Mouse (Mus musculus) MEL (cell line): ENCODE measurements around the gene Orm3. TPM values are rescaled to one million over a fixed set of nuclear protein-coding genes. Genes with fewer than 3 reads are reported as not detected.

ENCODE experiments used
- DNase-seq: peaks from one replicate; pipeline ENCODE4 v3.0.0; 2011; ENCODE audit warnings: low read depth, low spot score
- H3K27ac ChIP-seq: 2 replicates; pipeline ENCODE4 v1.5.1; 2012; ENCODE audit warnings: low read depth, mild to moderate bottlenecking, control low read depth, low read length, moderate library complexity; ENCODE audit not compliant: control insufficient read depth
- H3K27me3 ChIP-seq, 2 experiments: fragments of 150-350 bp in 1 of 2; sonication (generic) in 1 of 2; 2 replicates each; pipeline ENCODE4 v1.6.1; 2012; ENCODE audit warnings: low read length in 2 of 2, mild to moderate bottlenecking in 2 of 2, improper control_type of control experiment in 1 of 2, moderate library complexity in 1 of 2; ENCODE audit not compliant: insufficient read depth in 2 of 2, control insufficient read depth in 1 of 2
- H3K36me3 ChIP-seq, 2 experiments: 2 replicates each; pipeline ENCODE4 v1.6.1; 2012 to 2014; ENCODE audit warnings: low read length in 2 of 2, improper control_type of control experiment in 1 of 2, inconsistent platforms in 1 of 2, mild to moderate bottlenecking in 1 of 2; ENCODE audit not compliant: insufficient read depth in 2 of 2, control insufficient read depth in 1 of 2
- H3K4me1 ChIP-seq, 2 experiments: fragments of 150-350 bp in 1 of 2; sonication (generic) in 1 of 2; 2 replicates each; pipeline ENCODE4 v1.6.1; 2012; ENCODE audit warnings: low read length in 2 of 2, improper control_type of control experiment in 1 of 2, mild to moderate bottlenecking in 1 of 2; ENCODE audit not compliant: insufficient read depth in 2 of 2, control insufficient read depth in 1 of 2
- H3K4me3 ChIP-seq, 2 experiments: fragments of 150-350 bp in 1 of 2; sonication (generic) in 1 of 2; 2 replicates each; pipeline ENCODE4 v1.5.1; 2012; ENCODE audit warnings: low read depth in 2 of 2, low read length in 2 of 2, mild to moderate bottlenecking in 2 of 2, moderate library complexity in 2 of 2, control low read depth in 1 of 2, improper control_type of control experiment in 1 of 2; ENCODE audit not compliant: control insufficient read depth in 1 of 2, insufficient read depth in 1 of 2
- H3K79me2 ChIP-seq: 2 replicates; pipeline ENCODE4 v1.6.1; 2012; ENCODE audit warnings: mild to moderate bottlenecking, low read length, moderate library complexity; ENCODE audit not compliant: control insufficient read depth, poor library complexity, insufficient read depth
- H3K9ac ChIP-seq: 2 replicates; pipeline ENCODE4 v1.6.1; 2012; ENCODE audit warnings: low read depth, mild to moderate bottlenecking, control low read depth, low read length, moderate library complexity; ENCODE audit not compliant: control insufficient read depth, poor library complexity, severe bottlenecking
- H3K9me3 ChIP-seq: fragments of 150-350 bp; sonication (generic); replicated peaks from 2 replicates; pipeline ENCODE4 v1.6.1; 2012; ENCODE audit warnings: mild to moderate bottlenecking, low read length, improper control_type of control experiment, moderate library complexity; ENCODE audit not compliant: insufficient read depth
- BHLHE40 ChIP-seq: IDR thresholded peaks from 2 replicates; pipeline ENCODE4 v1.6.1; 2012; ENCODE audit warnings: low read depth, mild to moderate bottlenecking, inconsistent platforms, low read length, improper control_type of control experiment, borderline replicate concordance
- CTCF ChIP-seq, 3 experiments: IDR thresholded peaks in 2 of 3; conservative IDR thresholded peaks in 1 of 3; 2 replicates each; pipeline ENCODE4 v1.5.1; 2011 to 2012; ENCODE audit warnings: low read length in 3 of 3, low read depth in 2 of 3, mild to moderate bottlenecking in 2 of 3, improper control_type of control experiment in 1 of 3, inconsistent platforms in 1 of 3, mixed read lengths in 1 of 3, moderate library complexity in 1 of 3; ENCODE audit not compliant: control insufficient read depth in 1 of 3, insufficient read depth in 1 of 3, poor library complexity in 1 of 3, severe bottlenecking in 1 of 3
- ELF1 ChIP-seq: IDR thresholded peaks from 2 replicates; pipeline ENCODE4 v1.6.1; 2014; ENCODE audit warnings: low read depth, mild to moderate bottlenecking, inconsistent platforms, low read length, improper control_type of control experiment, moderate library complexity
- ETS1 ChIP-seq: IDR thresholded peaks from 2 replicates; pipeline ENCODE4 v1.6.1; 2012; ENCODE audit warnings: low read depth, mild to moderate bottlenecking, inconsistent platforms, low read length, improper control_type of control experiment, moderate library complexity
- GATA1 ChIP-seq: IDR thresholded peaks from 2 replicates; pipeline ENCODE4 v1.6.1; 2011; ENCODE audit warnings: low read depth, low read length, improper control_type of control experiment
- JUND ChIP-seq: IDR thresholded peaks from 2 replicates; pipeline ENCODE4 v1.6.1; 2011; ENCODE audit warnings: low read depth, mild to moderate bottlenecking, improper control_type of control experiment, low read length
- MAFK ChIP-seq: IDR thresholded peaks from 2 replicates; pipeline ENCODE4 v1.6.1; 2011; ENCODE audit warnings: low read depth, mild to moderate bottlenecking, low read length, improper control_type of control experiment, borderline replicate concordance
- MAX ChIP-seq: IDR thresholded peaks from 2 replicates; pipeline ENCODE4 v1.6.1; 2011; ENCODE audit warnings: low read length, improper control_type of control experiment
- MAZ ChIP-seq: IDR thresholded peaks from 2 replicates; pipeline ENCODE4 v1.6.1; 2012; ENCODE audit warnings: low read depth, mild to moderate bottlenecking, inconsistent platforms, low read length, improper control_type of control experiment
- MYC ChIP-seq: IDR thresholded peaks from 2 replicates; pipeline ENCODE4 v1.6.1; 2011; ENCODE audit warnings: low read depth, mild to moderate bottlenecking, low read length, improper control_type of control experiment, moderate library complexity
- NELFE ChIP-seq: IDR thresholded peaks from 2 replicates; pipeline ENCODE4 v1.6.1; 2011; ENCODE audit warnings: low read depth, low read length, improper control_type of control experiment
- NRF1 ChIP-seq: IDR thresholded peaks from 2 replicates; pipeline ENCODE4 v1.6.1; 2014; ENCODE audit warnings: low read depth, mild to moderate bottlenecking, inconsistent platforms, low read length, improper control_type of control experiment, moderate library complexity; ENCODE audit not compliant: poor library complexity, insufficient read depth, severe bottlenecking
- POLR2A ChIP-seq, 2 experiments: IDR thresholded peaks; 2 replicates each; pipeline ENCODE4 v1.6.1; 2011 to 2012; ENCODE audit warnings: low read length in 2 of 2, mild to moderate bottlenecking in 2 of 2, control low read depth in 1 of 2, improper control_type of control experiment in 1 of 2, low read depth in 1 of 2, moderate library complexity in 1 of 2; ENCODE audit not compliant: control insufficient read depth in 1 of 2, insufficient read depth in 1 of 2, poor library complexity in 1 of 2
- RAD21 ChIP-seq: IDR thresholded peaks from 2 replicates; pipeline ENCODE4 v1.6.1; 2011; ENCODE audit warnings: mild to moderate bottlenecking, low read depth, low read length, improper control_type of control experiment
- SMC3 ChIP-seq: IDR thresholded peaks from 2 replicates; pipeline ENCODE4 v1.6.1; 2011; ENCODE audit warnings: low read depth, low read length, improper control_type of control experiment
- USF1 ChIP-seq: IDR thresholded peaks from 2 replicates; pipeline ENCODE4 v1.6.1; 2014; ENCODE audit warnings: low read depth, mild to moderate bottlenecking, inconsistent platforms, low read length, improper control_type of control experiment, moderate library complexity
- ZC3H11A ChIP-seq: IDR thresholded peaks from 2 replicates; pipeline ENCODE4 v1.6.1; 2012; ENCODE audit warnings: low read depth, mild to moderate bottlenecking, inconsistent platforms, low read length, improper control_type of control experiment
- ZKSCAN1 ChIP-seq: IDR thresholded peaks from 2 replicates; pipeline ENCODE4 v1.6.1; 2012; ENCODE audit warnings: low read depth, mild to moderate bottlenecking, inconsistent platforms, low read length, improper control_type of control experiment, moderate library complexity
- polyA plus RNA-seq, 2 experiments: library from polyadenylated mRNA; stranded (reverse) in 1 of 2; unstranded in 1 of 2; fragments of >175 nt in 1 of 2; fragments of >200 nt in 1 of 2; gene quantifications; 2 replicates each; pipeline versions ENCODE4 v1.2.1 to v1.2.4; 2012; ENCODE audit warnings: low replicate concordance in 2 of 2, low read depth in 1 of 2; ENCODE audit not compliant: insufficient read length in 2 of 2, insufficient read depth in 1 of 2, missing spikeins in 1 of 2
- total RNA-seq: library from RNA; depleted of rRNA; stranded (reverse); fragments of 300-350 nt; gene quantifications from 2 replicates; pipeline ENCODE4 v1.2.3, GENCODE M21; 2012

Orm3 gene
- total and polyA plus RNA-seq, 3 experiments, result not detected

DNA sequence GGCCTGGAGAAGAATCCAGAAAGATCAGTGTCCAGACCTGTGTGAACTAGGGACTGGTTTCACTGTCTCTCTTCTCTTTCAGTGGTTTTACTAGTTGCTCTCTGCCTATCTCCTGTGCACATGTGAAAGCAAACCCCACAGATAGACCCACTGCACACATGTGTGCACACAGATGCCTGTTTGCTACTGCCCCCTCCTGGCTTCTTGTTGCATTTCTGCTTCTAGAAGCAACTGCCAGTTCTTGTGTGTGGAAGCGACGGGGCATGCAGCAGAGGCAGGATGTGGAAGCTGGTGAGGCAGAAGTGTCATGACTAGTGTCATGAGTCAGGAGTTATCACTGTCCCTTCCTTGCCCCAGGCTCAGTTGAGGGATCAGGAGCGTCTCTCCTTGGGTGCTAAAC is 15.9 kb downstream of the Orm3 start:
- peaks cover 0 to 14% of the 10 kb centered on the region in 2 experiments; a peak in 2 of 4 replicates for H3K36me3 ChIP-seq
- H3K27ac ChIP-seq, result no peak overlapping the region
- H3K9ac ChIP-seq, result no peak overlapping the region
- H3K27me3 ChIP-seq, result no peaks in the 10 kb centered on the region
- no peaks in the 10 kb centered on the region for H3K79me2 ChIP-seq
- DNase-seq, result peak; percentile 78
- no peaks in the 10 kb centered on the region for H3K9me3 ChIP-seq
- TF ChIP-seq CTCF (IDR thresholded peaks at IDR 0.05 in 2 of 3, conservative IDR thresholded peaks at IDR 0.05 in 1 of 3; ENCODE audit: control insufficient read depth in 1 of 3, insufficient read depth in 1 of 3, low read depth in 2 of 3, low read length in 3 of 3, poor library complexity in 1 of 3, severe bottlenecking in 1 of 3) (peak; percentile 53 to 60 (median 58)), MAFK (no peak), ETS1 (no peak), BHLHE40 (no peak), MAX (no peak), RAD21 (no peak), MYC (no peak), USF1 (no peak), JUND (no peak), SMC3 (peak; percentile 29)
- peaks cover 0 to 16% of the 10 kb centered on the region in 2 experiments; a peak in 3 of 4 replicates for H3K4me1 ChIP-seq
- H3K4me3 ChIP-seq, result no peak overlapping the region

DNA sequence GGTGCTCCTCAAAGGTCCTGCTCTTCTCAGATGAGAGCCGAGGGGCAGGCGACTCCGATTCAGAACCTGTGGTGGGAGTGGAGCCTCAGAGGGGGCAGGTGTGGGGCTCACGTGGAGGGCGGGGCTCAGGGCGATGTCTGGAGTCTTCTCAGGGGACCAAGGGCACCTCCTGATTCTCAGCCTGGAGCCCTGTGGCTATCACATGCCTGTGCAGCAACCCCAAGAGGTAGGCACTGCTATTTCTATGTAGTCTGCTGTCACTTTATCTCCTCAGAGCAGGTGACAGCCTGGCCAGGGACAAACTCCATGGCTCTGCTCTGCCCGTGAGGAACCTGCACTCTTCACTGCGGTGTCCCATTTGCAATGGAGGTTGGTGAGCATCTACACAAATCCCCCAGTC is 17.4 kb downstream of the Orm3 start:
- Histone ChIP-seq H3K27me3 (no peaks in the 10 kb centered on the region), H3K27ac (no peak overlapping the region), H3K36me3 (peaks cover 0 to 14% of the 10 kb centered on the region in 2 experiments; a peak in 2 of 4 replicates), H3K9me3 (no peaks in the 10 kb centered on the region), H3K79me2 (no peaks in the 10 kb centered on the region), H3K4me1 (peaks cover 0 to 16% of the 10 kb centered on the region in 2 experiments; a peak in 3 of 4 replicates), H3K9ac (no peak overlapping the region), H3K4me3 (no peak overlapping the region)
- DNase-seq, result no peak
- TF ChIP-seq NELFE (no peak), GATA1 (no peak), ZC3H11A (no peak), POLR2A (IDR thresholded peaks at IDR 0.05; ENCODE audit: control insufficient read depth in 1 of 2, insufficient read depth in 1 of 2, low read depth in 1 of 2, low read length in 2 of 2, poor library complexity in 1 of 2) (no peak), ZKSCAN1 (no peak), NRF1 (no peak), ELF1 (no peak), MAFK (no peak), MAZ (no peak), ETS1 (no peak)
